Mouse (Mus musculus): ENCODE data around the gene Cd151. TPM values are rescaled to one million over a fixed set of nuclear protein-coding genes. Genes with fewer than 3 reads are reported as not detected.

Cd151 gene
- polyA plus RNA-seq, 1 experiment from 2014 or later, result 39.1 TPM

GRCm38 (mm10) chr7:141435129-141435855 lies 31.9 kb upstream of the Cd151 start:
- Histone ChIP-seq H3K9me3 (replicated peaks; ENCODE audit: control insufficient read depth, low read length) (no peaks in the 10 kb centered on the region), H3K9ac (ENCODE audit: low read length) (peak overlapping the region; percentile 74), H3K27ac (ENCODE audit: low read length) (peak overlapping the region; percentile 35; the same call in 1 of the 2 replicates), H3K4me1 (ENCODE audit: control insufficient read depth, insufficient read depth, low read length) (peaks cover 24% of the 10 kb centered on the region), H3K27me3 (ENCODE audit: control insufficient read depth, insufficient read depth, low read length) (no peaks in the 10 kb centered on the region), H3K4me3 (replicated peaks; ENCODE audit: low read length) (peak overlapping the region; percentile 54), H3K4me2 (ENCODE audit: low read depth, low read length) (peak overlapping the region; percentile 67), H3K36me3 (ENCODE audit: control insufficient read depth, insufficient read depth, low read length) (no peaks in the 10 kb centered on the region)
- ATAC-seq (ENCODE audit: insufficient read depth, low FRiP score), result peak; percentile 31; the same call in 1 of the 2 replicates
- 3% methylated on average over 17 of the region's 17 CpGs for WGBS

- Histone ChIP-seq H3K9me3 (replicated peaks; ENCODE audit: control insufficient read depth, low read length) (no peaks in the 10 kb centered on the region), H3K27ac (ENCODE audit: low read length) (no peak overlapping the region), H3K4me3 (replicated peaks; ENCODE audit: low read length) (no peak overlapping the region), H3K4me1 (ENCODE audit: control insufficient read depth, insufficient read depth, low read length) (peaks cover 29% of the 10 kb centered on the region), H3K36me3 (ENCODE audit: control insufficient read depth, insufficient read depth, low read length) (no peaks in the 10 kb centered on the region), H3K27me3 (ENCODE audit: control insufficient read depth, insufficient read depth, low read length) (no peaks in the 10 kb centered on the region), H3K9ac (ENCODE audit: low read length) (no peak overlapping the region), H3K4me2 (ENCODE audit: low read depth, low read length) (peak overlapping the region; percentile 67)
- ATAC-seq (ENCODE audit: insufficient read depth, low FRiP score), result no peak
- WGBS, result 80% methylated on average over 9 of the region's 9 CpGs
Observed at GRCm38 (mm10) chr7:141435856-141436522, 31.2 kb upstream of the Cd151 start.

GRCm38 (mm10) chr7:141436523-141436892 lies 30.7 kb upstream of the Cd151 start:
- no peaks in the 10 kb centered on the region for H3K36me3 ChIP-seq (ENCODE audit: control insufficient read depth, insufficient read depth, low read length)
- H3K9me3 ChIP-seq (replicated peaks; ENCODE audit: control insufficient read depth, low read length), result no peaks in the 10 kb centered on the region
- no peak for ATAC-seq (ENCODE audit: insufficient read depth, low FRiP score)
- peak overlapping the region; percentile 90 for H3K4me2 ChIP-seq (ENCODE audit: low read depth, low read length)
- no peaks in the 10 kb centered on the region for H3K27me3 ChIP-seq (ENCODE audit: control insufficient read depth, insufficient read depth, low read length)
- no peak overlapping the region for H3K27ac ChIP-seq (ENCODE audit: low read length)
- H3K9ac ChIP-seq (ENCODE audit: low read length), result peak overlapping the region; percentile 82
- H3K4me1 ChIP-seq (ENCODE audit: control insufficient read depth, insufficient read depth, low read length), result peaks cover 30% of the 10 kb centered on the region
- 63% methylated on average over 2 of the region's 2 CpGs for WGBS
- peak overlapping the region; percentile 70; the same call in 1 of the 2 replicates for H3K4me3 ChIP-seq (replicated peaks; ENCODE audit: low read length)

GRCm38 (mm10) chr7:141437178-141438120 lies 29.7 kb upstream of the Cd151 start, which contains the start of gene Slc25a22:
TSS of gene Slc25a22 (minus strand) at chr7:141437892.
- Histone ChIP-seq H3K27me3 (ENCODE audit: control insufficient read depth, insufficient read depth, low read length) (no peaks in the 10 kb centered on the region), H3K4me2 (ENCODE audit: low read depth, low read length) (peak within 1 kb of the TSS; percentile 90), H3K4me3 (replicated peaks; ENCODE audit: low read length) (peak within 1 kb of the TSS; percentile 70), H3K36me3 (ENCODE audit: control insufficient read depth, insufficient read depth, low read length) (no peaks in the 10 kb centered on the region), H3K9ac (ENCODE audit: low read length) (peak within 1 kb of the TSS; percentile 82), H3K4me1 (ENCODE audit: control insufficient read depth, insufficient read depth, low read length) (peaks cover 35% of the 10 kb centered on the region), H3K27ac (ENCODE audit: low read length) (peak within 1 kb of the TSS; percentile 54; the same call in 1 of the 2 replicates), H3K9me3 (replicated peaks; ENCODE audit: control insufficient read depth, low read length) (no peaks in the 10 kb centered on the region)
- 6% methylated on average over 53 of the region's 53 CpGs for WGBS
- peak; percentile 80 for ATAC-seq (ENCODE audit: insufficient read depth, low FRiP score)

- ATAC-seq (ENCODE audit: insufficient read depth, low FRiP score), result no peak
- H3K9ac ChIP-seq (ENCODE audit: low read length), result no peak overlapping the region
- H3K4me3 ChIP-seq (replicated peaks; ENCODE audit: low read length), result no peak overlapping the region
- WGBS, result 91% methylated on average over 12 of the region's 12 CpGs
- no peak overlapping the region for H3K27ac ChIP-seq (ENCODE audit: low read length)
- peaks cover 44% of the 10 kb centered on the region for H3K4me1 ChIP-seq (ENCODE audit: control insufficient read depth, insufficient read depth, low read length)
- no peak overlapping the region for H3K4me2 ChIP-seq (ENCODE audit: low read depth, low read length)
- H3K9me3 ChIP-seq (replicated peaks; ENCODE audit: control insufficient read depth, low read length), result no peaks in the 10 kb centered on the region
- H3K36me3 ChIP-seq (ENCODE audit: control insufficient read depth, insufficient read depth, low read length), result no peaks in the 10 kb centered on the region
- no peaks in the 10 kb centered on the region for H3K27me3 ChIP-seq (ENCODE audit: control insufficient read depth, insufficient read depth, low read length)
Observed at GRCm38 (mm10) chr7:141438201-141438968, 28.8 kb upstream of the Cd151 start.

- no peak overlapping the region for H3K4me2 ChIP-seq (ENCODE audit: low read depth, low read length)
- no peaks in the 10 kb centered on the region for H3K36me3 ChIP-seq (ENCODE audit: control insufficient read depth, insufficient read depth, low read length)
- peaks cover 42% of the 10 kb centered on the region for H3K4me1 ChIP-seq (ENCODE audit: control insufficient read depth, insufficient read depth, low read length)
- no peaks in the 10 kb centered on the region for H3K9me3 ChIP-seq (replicated peaks; ENCODE audit: control insufficient read depth, low read length)
- no peak overlapping the region for H3K9ac ChIP-seq (ENCODE audit: low read length)
- H3K27ac ChIP-seq (ENCODE audit: low read length), result no peak overlapping the region
- no peaks in the 10 kb centered on the region for H3K27me3 ChIP-seq (ENCODE audit: control insufficient read depth, insufficient read depth, low read length)
- WGBS, result 95% methylated on average over 10 of the region's 10 CpGs
- H3K4me3 ChIP-seq (replicated peaks; ENCODE audit: low read length), result no peak overlapping the region
- no peak for ATAC-seq (ENCODE audit: insufficient read depth, low FRiP score)
Observed at GRCm38 (mm10) chr7:141439140-141439679, 28.0 kb upstream of the Cd151 start.

- ATAC-seq (ENCODE audit: insufficient read depth, low FRiP score), result no peak
- H3K4me1 ChIP-seq (ENCODE audit: control insufficient read depth, insufficient read depth, low read length), result peaks cover 37% of the 10 kb centered on the region
- 93% methylated on average over 11 of the region's 11 CpGs for WGBS
- no peaks in the 10 kb centered on the region for H3K9me3 ChIP-seq (replicated peaks; ENCODE audit: control insufficient read depth, low read length)
- H3K36me3 ChIP-seq (ENCODE audit: control insufficient read depth, insufficient read depth, low read length), result no peaks in the 10 kb centered on the region
- no peak overlapping the region for H3K27ac ChIP-seq (ENCODE audit: low read length)
- H3K4me3 ChIP-seq (replicated peaks; ENCODE audit: low read length), result no peak overlapping the region
- H3K4me2 ChIP-seq (ENCODE audit: low read depth, low read length), result no peak overlapping the region
- H3K27me3 ChIP-seq (ENCODE audit: control insufficient read depth, insufficient read depth, low read length), result no peaks in the 10 kb centered on the region
- H3K9ac ChIP-seq (ENCODE audit: low read length), result no peak overlapping the region
Observed at GRCm38 (mm10) chr7:141439811-141440210, 27.4 kb upstream of the Cd151 start.

GRCm38 (mm10) chr7:141440613-141441012 lies 26.6 kb upstream of the Cd151 start:
- no peaks in the 10 kb centered on the region for H3K9me3 ChIP-seq (replicated peaks; ENCODE audit: control insufficient read depth, low read length)
- no peak for ATAC-seq (ENCODE audit: insufficient read depth, low FRiP score)
- no peak overlapping the region for H3K9ac ChIP-seq (ENCODE audit: low read length)
- no peaks in the 10 kb centered on the region for H3K27me3 ChIP-seq (ENCODE audit: control insufficient read depth, insufficient read depth, low read length)
- no peak overlapping the region for H3K4me3 ChIP-seq (replicated peaks; ENCODE audit: low read length)
- H3K4me2 ChIP-seq (ENCODE audit: low read depth, low read length), result no peak overlapping the region
- no peak overlapping the region for H3K27ac ChIP-seq (ENCODE audit: low read length)
- H3K36me3 ChIP-seq (ENCODE audit: control insufficient read depth, insufficient read depth, low read length), result no peaks in the 10 kb centered on the region
- H3K4me1 ChIP-seq (ENCODE audit: control insufficient read depth, insufficient read depth, low read length), result peaks cover 30% of the 10 kb centered on the region
- 25% methylated on average over 6 of the region's 6 CpGs for WGBS
